Mouse (Mus musculus): ENCODE data around the gene Klhdc2. TPM values are rescaled to one million over a fixed set of nuclear protein-coding genes. Genes with fewer than 3 reads are reported as not detected.

Klhdc2 gene
- polyA plus RNA-seq, 1 experiment, result not detected

GRCm38 (mm10) chr12:69279931-69280469 is 16.5 kb upstream of the Klhdc2 start:
- no peak overlapping the region for H3K4me3 ChIP-seq (ENCODE audit: insufficient read depth, low read depth, low read length)
- TF ChIP-seq POLR2A (IDR thresholded peaks at IDR 0.05; ENCODE audit: insufficient read depth, low read depth, low read length) (no peak), CTCF (IDR thresholded peaks at IDR 0.05; ENCODE audit: insufficient read depth, low read depth, low read length) (no peak)
- 45% methylated on average over 1 of the region's 1 CpGs for WGBS
- no peak overlapping the region for H3K27ac ChIP-seq (ENCODE audit: insufficient read depth, low read depth, low read length)
- H3K4me1 ChIP-seq (ENCODE audit: control insufficient read depth, insufficient read depth, low read length), result no peaks in the 10 kb centered on the region

DNA sequence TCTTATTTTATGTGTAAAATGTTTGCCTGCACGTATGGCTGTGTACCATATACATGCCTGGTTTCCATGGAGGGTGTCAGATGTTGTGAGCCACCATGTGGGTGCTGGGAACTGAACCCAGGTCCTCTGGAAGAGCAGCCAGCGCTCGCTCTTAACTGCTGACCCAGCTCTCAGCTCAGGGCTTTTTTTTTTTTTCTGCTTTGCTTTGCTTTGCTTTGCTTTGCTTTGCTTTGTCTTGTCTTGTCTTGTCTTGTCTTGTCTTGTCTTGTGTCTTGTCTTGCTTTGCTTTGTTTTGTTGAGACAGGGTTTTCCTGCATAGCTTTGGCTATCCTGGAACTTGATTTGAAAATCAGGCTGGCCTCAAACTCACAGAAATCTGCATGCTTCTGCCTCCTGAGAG is 15.6 kb upstream of the Klhdc2 start:
- H3K4me1 ChIP-seq (ENCODE audit: control insufficient read depth, insufficient read depth, low read length), result no peaks in the 10 kb centered on the region
- no peak overlapping the region for H3K27ac ChIP-seq (ENCODE audit: insufficient read depth, low read depth, low read length)
- TF ChIP-seq CTCF (IDR thresholded peaks at IDR 0.05; ENCODE audit: insufficient read depth, low read depth, low read length) (no peak), POLR2A (IDR thresholded peaks at IDR 0.05; ENCODE audit: insufficient read depth, low read depth, low read length) (no peak)
- no peak overlapping the region for H3K4me3 ChIP-seq (ENCODE audit: insufficient read depth, low read depth, low read length)
- WGBS, result 96% methylated on average over 3 of the region's 3 CpGs

GRCm38 (mm10) chr12:69283146-69283545 is 13.3 kb upstream of the Klhdc2 start:
- Histone ChIP-seq H3K4me1 (ENCODE audit: control insufficient read depth, insufficient read depth, low read length) (no peaks in the 10 kb centered on the region), H3K27ac (ENCODE audit: insufficient read depth, low read depth, low read length) (no peak overlapping the region), H3K4me3 (ENCODE audit: insufficient read depth, low read depth, low read length) (no peak overlapping the region)
- TF ChIP-seq CTCF (IDR thresholded peaks at IDR 0.05; ENCODE audit: insufficient read depth, low read depth, low read length) (no peak), POLR2A (IDR thresholded peaks at IDR 0.05; ENCODE audit: insufficient read depth, low read depth, low read length) (no peak)
- 81% methylated on average over 7 of the region's 7 CpGs for WGBS

GRCm38 (mm10) chr12:69287535-69287934 is 8.9 kb upstream of the Klhdc2 start:
- TF ChIP-seq CTCF (IDR thresholded peaks at IDR 0.05; ENCODE audit: insufficient read depth, low read depth, low read length) (no peak), POLR2A (IDR thresholded peaks at IDR 0.05; ENCODE audit: insufficient read depth, low read depth, low read length) (no peak)
- Histone ChIP-seq H3K4me1 (ENCODE audit: control insufficient read depth, insufficient read depth, low read length) (no peaks in the 10 kb centered on the region), H3K4me3 (ENCODE audit: insufficient read depth, low read depth, low read length) (no peak overlapping the region), H3K27ac (ENCODE audit: insufficient read depth, low read depth, low read length) (no peak overlapping the region)
- WGBS, result 89% methylated on average over 8 of the region's 8 CpGs

GRCm38 (mm10) chr12:69288699-69289098 is 7.8 kb upstream of the Klhdc2 start:
- no peaks in the 10 kb centered on the region for H3K4me1 ChIP-seq (ENCODE audit: control insufficient read depth, insufficient read depth, low read length)
- no peak overlapping the region for H3K4me3 ChIP-seq (ENCODE audit: insufficient read depth, low read depth, low read length)
- H3K27ac ChIP-seq (ENCODE audit: insufficient read depth, low read depth, low read length), result no peak overlapping the region
- no peak for TF ChIP-seq POLR2A (IDR thresholded peaks at IDR 0.05; ENCODE audit: insufficient read depth, low read depth, low read length)
- no peak for TF ChIP-seq CTCF (IDR thresholded peaks at IDR 0.05; ENCODE audit: insufficient read depth, low read depth, low read length)
- 68% methylated on average over 9 of the region's 9 CpGs for WGBS

DNA sequence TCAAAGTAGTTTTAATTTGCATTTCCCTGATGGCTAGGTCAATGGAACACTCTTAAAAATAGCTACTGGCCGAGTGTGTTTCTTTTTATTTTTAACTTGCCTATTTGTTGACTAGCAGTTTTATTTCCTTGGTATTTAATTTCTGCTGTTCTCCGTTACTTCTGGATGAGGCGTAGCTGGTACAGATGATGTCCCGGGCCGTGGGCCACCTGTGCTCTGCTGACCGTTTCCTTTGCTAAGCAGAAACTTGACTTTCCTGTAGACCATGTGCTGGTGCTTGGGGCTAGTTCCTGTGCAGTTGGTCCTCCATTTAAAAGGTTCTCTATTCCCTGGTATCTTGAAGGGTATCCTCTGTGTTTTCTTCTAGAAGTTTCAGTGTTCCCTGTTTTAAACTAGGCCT is 4.1 kb upstream of the Klhdc2 start:
- Histone ChIP-seq H3K27ac (ENCODE audit: insufficient read depth, low read depth, low read length) (no peak overlapping the region), H3K4me3 (ENCODE audit: insufficient read depth, low read depth, low read length) (no peak overlapping the region), H3K4me1 (ENCODE audit: control insufficient read depth, insufficient read depth, low read length) (peaks cover 5% of the 10 kb centered on the region)
- no peak for TF ChIP-seq CTCF (IDR thresholded peaks at IDR 0.05; ENCODE audit: insufficient read depth, low read depth, low read length)
- TF ChIP-seq POLR2A (IDR thresholded peaks at IDR 0.05; ENCODE audit: insufficient read depth, low read depth, low read length), result no peak
- WGBS, result 90% methylated on average over 6 of the region's 6 CpGs

DNA sequence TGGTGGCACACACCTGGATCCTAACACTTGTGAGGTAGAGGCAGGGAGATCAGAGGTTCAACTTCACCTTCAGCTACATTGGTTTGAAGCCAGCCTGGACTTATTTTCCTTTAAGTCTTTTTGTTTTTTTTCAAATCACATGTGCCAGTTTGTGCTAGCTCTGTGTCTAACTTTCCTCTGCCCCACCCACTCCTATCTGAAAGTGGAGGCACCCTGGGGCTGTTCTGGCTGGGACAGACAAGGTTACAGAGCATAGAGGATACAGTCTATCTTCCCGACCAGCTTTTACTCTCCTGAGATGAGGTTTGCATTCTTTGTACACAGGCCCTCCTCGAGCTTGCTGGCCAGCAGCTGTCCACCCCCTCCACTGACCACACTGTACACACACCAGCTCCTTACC is 2.7 kb upstream of the Klhdc2 start:
- H3K4me3 ChIP-seq (ENCODE audit: insufficient read depth, low read depth, low read length), result no peak overlapping the region
- H3K4me1 ChIP-seq (ENCODE audit: control insufficient read depth, insufficient read depth, low read length), result peaks cover 8% of the 10 kb centered on the region
- no peak overlapping the region for H3K27ac ChIP-seq (ENCODE audit: insufficient read depth, low read depth, low read length)
- 49% methylated on average over 2 of the region's 2 CpGs for WGBS
- TF ChIP-seq POLR2A (IDR thresholded peaks at IDR 0.05; ENCODE audit: insufficient read depth, low read depth, low read length) (no peak), CTCF (IDR thresholded peaks at IDR 0.05; ENCODE audit: insufficient read depth, low read depth, low read length) (no peak)

GRCm38 (mm10) chr12:69294936-69295335 is 1.5 kb upstream of the Klhdc2 start:
- H3K4me3 ChIP-seq (ENCODE audit: insufficient read depth, low read depth, low read length), result no peak overlapping the region
- no peak overlapping the region for H3K27ac ChIP-seq (ENCODE audit: insufficient read depth, low read depth, low read length)
- no peak for TF ChIP-seq CTCF (IDR thresholded peaks at IDR 0.05; ENCODE audit: insufficient read depth, low read depth, low read length)
- TF ChIP-seq POLR2A (IDR thresholded peaks at IDR 0.05; ENCODE audit: insufficient read depth, low read depth, low read length), result no peak
- WGBS, result 77% methylated on average over 2 of the region's 2 CpGs
- H3K4me1 ChIP-seq (ENCODE audit: control insufficient read depth, insufficient read depth, low read length), result peaks cover 14% of the 10 kb centered on the region

GRCm38 (mm10) chr12:69295651-69296050 is 830 bp upstream of the Klhdc2 start:
- 81% methylated on average over 4 of the region's 4 CpGs for WGBS
- peak overlapping the region; percentile 20; the same call in 1 of the 2 replicates for H3K4me3 ChIP-seq (ENCODE audit: insufficient read depth, low read depth, low read length)
- TF ChIP-seq CTCF (IDR thresholded peaks at IDR 0.05; ENCODE audit: insufficient read depth, low read depth, low read length), result no peak
- TF ChIP-seq POLR2A (IDR thresholded peaks at IDR 0.05; ENCODE audit: insufficient read depth, low read depth, low read length), result no peak
- H3K4me1 ChIP-seq (ENCODE audit: control insufficient read depth, insufficient read depth, low read length), result peaks cover 14% of the 10 kb centered on the region
- peak overlapping the region; percentile 96 for H3K27ac ChIP-seq (ENCODE audit: insufficient read depth, low read depth, low read length)
